Mouse (Mus musculus) lung, adult 2 months (tissue): ENCODE data around the gene Cpvl. TPM values are rescaled to one million over a fixed set of nuclear protein-coding genes. Genes with fewer than 3 reads are reported as not detected.

Source experiments
- DNase-seq: peaks from one replicate; pipeline ENCODE4 v3.0.0; 2022
- H3K4me1 ChIP-seq: fragments of 200-500 bp; 2 replicates; pipeline ENCODE4 v1.6.1; 2011; ENCODE audit warnings: low read length; ENCODE audit not compliant: control insufficient read depth, insufficient read depth
- H3K4me3 ChIP-seq: fragments of 200-500 bp; replicated peaks from 2 replicates; pipeline ENCODE3; 2011; ENCODE audit warnings: low read depth, mild to moderate bottlenecking, control low read depth, low read length; ENCODE audit errors: extremely low read depth
- CTCF ChIP-seq: fragments of 200-500 bp; IDR thresholded peaks from 2 replicates; pipeline ENCODE4 v1.5.1; 2011; ENCODE audit warnings: mild to moderate bottlenecking, low read length, control low read depth; ENCODE audit not compliant: insufficient read depth
- POLR2A ChIP-seq: fragments of 200-500 bp; IDR thresholded peaks from 2 replicates; pipeline ENCODE4 v1.6.1; 2011; ENCODE audit warnings: low read depth, mild to moderate bottlenecking, control low read depth, low read length, borderline replicate concordance; ENCODE audit errors: extremely low read depth
- WGBS: fragments of 180-500 bp; shearing (Covaris S2); methylation state at CpG from one replicate; pipeline ENCODE4 v1.1.7; 2018; 5-methylcytosine and 5-hydroxymethylcytosine counted together
- polyA plus RNA-seq: library from polyadenylated mRNA; depleted of rRNA; stranded (reverse); fragments of >200 nt; gene quantifications from 2 replicates; pipeline ENCODE4 v1.2.3, GENCODE M21; 2012

Gene Cpvl
- polyA plus RNA-seq, 1 experiment, result not detected

GRCm38 (mm10) chr6:53973468-53973867, 5.0 kb downstream of the Cpvl start:
- WGBS, result 23% methylated on average over 5 of the region's 5 CpGs
- H3K4me1 ChIP-seq, result peaks cover 5% of the 10 kb centered on the region
- no peak for DNase-seq
- H3K4me3 ChIP-seq, result no peak overlapping the region
- TF ChIP-seq POLR2A, result no peak
- no peak for TF ChIP-seq CTCF

DNA sequence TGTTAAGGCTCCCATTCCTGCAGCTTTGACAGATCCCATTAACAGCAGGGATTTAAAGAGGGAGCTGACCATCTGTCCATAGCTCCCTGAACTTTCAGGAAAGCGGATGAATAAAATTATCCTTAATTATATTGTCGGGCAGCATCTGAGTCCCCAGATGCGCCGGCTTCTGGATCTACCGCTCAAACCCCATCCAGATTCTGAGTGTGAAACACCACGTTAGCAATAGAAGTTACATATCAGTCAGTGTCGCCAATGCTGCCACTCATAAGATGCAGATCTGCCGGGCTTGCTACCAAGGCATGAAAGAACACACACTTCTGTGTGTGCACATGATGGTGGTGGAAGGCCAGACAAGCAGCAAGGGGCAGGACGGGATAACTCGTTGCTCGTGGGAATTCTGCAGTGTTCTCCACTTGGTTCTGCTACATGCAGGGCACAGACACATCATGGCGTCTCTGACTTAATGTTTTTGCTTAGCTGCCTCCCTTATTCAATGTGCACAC, 6.2 kb downstream of the Cpvl start:
- WGBS, result 79% methylated on average over 12 of the region's 12 CpGs
- TF ChIP-seq CTCF (no peak), POLR2A (no peak)

GRCm38 (mm10) chr6:53971729-53972128, 6.7 kb downstream of the Cpvl start:
- no peak for TF ChIP-seq CTCF
- TF ChIP-seq POLR2A, result no peak
- Histone ChIP-seq H3K4me1 (peaks cover 5% of the 10 kb centered on the region), H3K4me3 (no peak overlapping the region)
- DNase-seq, result no peak
- 48% methylated on average over 3 of the region's 3 CpGs for WGBS

More for the DNA sequence above, 6.2 kb downstream of the Cpvl start:
- no peak for DNase-seq
- Histone ChIP-seq H3K4me3 (no peak overlapping the region), H3K4me1 (peaks cover 5% of the 10 kb centered on the region)

GRCm38 (mm10) chr6:53969081-53969480, 9.4 kb downstream of the Cpvl start:
- Histone ChIP-seq H3K4me3 (no peak overlapping the region), H3K4me1 (peaks cover 4% of the 10 kb centered on the region)
- 68% methylated on average over 10 of the region's 10 CpGs for WGBS
- DNase-seq, result no peak
- TF ChIP-seq CTCF, result no peak
- TF ChIP-seq POLR2A, result no peak

DNA sequence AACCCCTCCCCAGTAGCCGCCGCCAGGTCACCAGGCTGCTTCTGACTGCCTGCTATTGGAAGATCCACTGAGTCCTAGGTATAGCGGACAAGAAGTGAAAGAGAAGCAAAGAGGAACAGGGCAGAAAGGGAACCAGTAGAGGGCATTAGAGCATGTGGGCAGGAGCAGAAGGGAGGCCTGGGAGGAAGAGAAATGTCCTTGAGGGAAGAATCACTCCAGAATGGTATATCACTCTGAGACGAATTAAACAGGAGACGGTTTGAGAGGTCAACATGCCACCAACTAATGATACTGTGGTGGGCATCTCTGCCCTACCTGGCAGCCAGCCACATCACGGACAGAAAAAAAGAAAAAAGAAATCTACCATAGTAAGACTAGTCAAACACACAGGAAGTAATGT, 9.9 kb downstream of the Cpvl start:
- TF ChIP-seq CTCF (peak; percentile 35; the same call in 1 of the 2 replicates), POLR2A (no peak)
- Histone ChIP-seq H3K4me3 (no peak overlapping the region), H3K4me1 (peaks cover 2% of the 10 kb centered on the region; the same call in 1 of the 2 replicates)
- no peak for DNase-seq
- WGBS, result 68% methylated on average over 6 of the region's 6 CpGs

DNA sequence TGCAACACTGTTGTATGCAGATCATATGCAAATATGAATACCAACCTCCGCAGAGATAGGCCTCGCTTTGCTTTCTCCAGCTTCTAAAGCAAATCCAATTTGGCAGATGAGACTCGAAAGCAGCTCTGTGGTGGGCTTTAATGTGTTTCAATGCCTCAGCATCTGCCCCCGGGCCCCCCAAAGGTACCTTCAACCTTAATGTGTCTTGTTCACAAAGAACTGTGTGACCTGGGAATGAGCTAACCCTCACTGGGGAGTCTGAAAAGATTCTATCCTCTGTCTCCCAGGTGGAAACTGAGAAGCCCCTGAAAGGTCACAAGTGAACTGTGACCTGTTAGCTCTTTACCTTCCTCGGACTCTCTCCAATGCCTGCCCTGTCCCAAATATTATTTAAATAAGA, 11.9 kb downstream of the Cpvl start:
- H3K4me1 ChIP-seq, result no peaks in the 10 kb centered on the region
- TF ChIP-seq CTCF (no peak), POLR2A (no peak)
- no peak for DNase-seq
- H3K4me3 ChIP-seq, result no peak overlapping the region
- WGBS, result 84% methylated on average over 5 of the region's 5 CpGs

DNA sequence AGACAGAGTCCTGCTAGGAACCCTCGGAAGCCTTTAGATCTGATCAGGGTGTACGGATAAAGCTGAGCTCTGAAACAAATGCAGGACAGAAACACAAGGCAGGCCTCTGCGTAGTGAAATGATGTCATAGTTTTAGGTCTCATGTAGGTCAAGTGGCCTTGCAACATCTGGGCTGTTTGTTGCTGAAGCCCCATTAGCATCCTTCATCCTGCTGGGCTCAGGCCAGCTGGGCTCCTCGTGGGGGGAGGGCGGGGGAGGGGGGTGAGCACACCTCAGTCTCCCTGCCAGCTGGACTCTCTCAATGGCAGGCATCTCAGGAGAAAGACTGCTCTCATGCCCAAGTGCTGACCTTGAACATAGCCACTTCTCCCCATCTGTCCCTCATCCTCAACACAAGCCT, 12.6 kb downstream of the Cpvl start:
- 61% methylated on average over 5 of the region's 5 CpGs for WGBS

DNA sequence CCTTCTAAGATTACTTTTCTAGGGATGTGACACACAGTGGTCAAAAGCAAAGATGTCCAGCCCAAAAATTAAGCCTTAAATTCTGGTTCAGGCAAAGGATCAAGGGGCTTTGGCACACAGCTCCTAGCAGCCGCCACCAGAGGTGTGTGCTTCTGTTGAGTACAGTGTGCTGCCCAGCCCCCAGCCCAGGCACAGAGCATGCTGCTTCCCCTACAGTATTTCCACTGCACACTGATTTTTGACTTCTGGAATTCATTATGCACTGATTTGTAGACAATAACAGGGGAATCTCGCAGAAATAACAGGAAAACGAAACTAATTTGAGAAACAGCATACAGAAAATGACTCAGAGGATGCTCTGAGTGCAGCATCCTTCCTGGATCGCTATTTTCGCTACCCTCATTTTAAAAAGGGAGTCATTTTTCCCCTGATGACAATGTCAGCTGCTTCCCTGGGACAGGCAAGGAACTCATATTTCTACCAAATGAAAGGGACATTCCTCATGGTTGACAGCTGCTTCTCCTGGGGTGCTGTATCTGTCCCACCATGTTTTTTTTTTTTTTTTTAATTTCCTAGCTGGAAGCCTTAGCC, 14.5 kb downstream of the Cpvl start:
- 69% methylated on average over 5 of the region's 5 CpGs for WGBS
- DNase-seq, result no peak
- H3K4me1 ChIP-seq, result no peaks in the 10 kb centered on the region
- no peak for TF ChIP-seq POLR2A
- TF ChIP-seq CTCF, result no peak
- no peak overlapping the region for H3K4me3 ChIP-seq

More for the DNA sequence above, 12.6 kb downstream of the Cpvl start:
- TF ChIP-seq POLR2A, result no peak
- no peak for TF ChIP-seq CTCF
- Histone ChIP-seq H3K4me3 (no peak overlapping the region), H3K4me1 (no peaks in the 10 kb centered on the region)
- DNase-seq, result no peak

- Histone ChIP-seq H3K4me3 (no peak overlapping the region), H3K4me1 (no peaks in the 10 kb centered on the region)
- TF ChIP-seq POLR2A, result no peak
- no peak for TF ChIP-seq CTCF
- no peak for DNase-seq
- WGBS, result 94% methylated on average over 1 of the region's 1 CpGs
Measured at GRCm38 (mm10) chr6:53962006-53962405, 16.5 kb downstream of the Cpvl start.

DNA sequence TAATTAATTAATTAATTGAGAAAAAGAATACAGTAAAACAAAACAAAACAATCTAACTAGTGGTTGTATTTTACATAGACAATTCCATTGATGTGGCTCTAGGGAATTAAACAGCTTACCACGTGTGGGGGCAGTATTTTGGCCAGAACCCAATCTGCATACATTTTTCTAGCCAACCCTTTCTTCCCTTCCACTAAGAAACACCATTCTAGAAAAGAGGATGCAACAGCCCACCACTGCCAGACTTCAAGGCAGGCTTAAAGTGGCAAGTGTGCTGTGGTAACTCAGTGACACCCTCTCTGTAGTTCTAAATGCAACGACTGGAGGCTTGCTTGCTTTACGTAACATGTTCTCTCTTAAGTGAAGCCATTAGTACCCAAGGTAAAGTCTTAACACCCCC, 18.6 kb downstream of the Cpvl start:
- TF ChIP-seq CTCF (no peak), POLR2A (no peak)
- Histone ChIP-seq H3K4me3 (no peak overlapping the region), H3K4me1 (no peaks in the 10 kb centered on the region)
- WGBS, result 59% methylated on average over 3 of the region's 3 CpGs
- no peak for DNase-seq

- TF ChIP-seq CTCF (peak; percentile 78), POLR2A (peak; percentile 44; the same call in 1 of the 2 replicates)
- 0 out of 2 replicates have a peak, but pooled peaks cover 2% of the 10 kb centered on the region for H3K4me1 ChIP-seq
- H3K4me3 ChIP-seq, result no peak overlapping the region
- peak; percentile 79 for DNase-seq
- 19% methylated on average over 7 of the region's 7 CpGs for WGBS
Measured at GRCm38 (mm10) chr6:53958321-53958720, 20.1 kb downstream of the Cpvl start.
